Mouse (Mus musculus): Measurements from ENCODE around the gene Tagln2.

Gene Tagln2

DNA sequence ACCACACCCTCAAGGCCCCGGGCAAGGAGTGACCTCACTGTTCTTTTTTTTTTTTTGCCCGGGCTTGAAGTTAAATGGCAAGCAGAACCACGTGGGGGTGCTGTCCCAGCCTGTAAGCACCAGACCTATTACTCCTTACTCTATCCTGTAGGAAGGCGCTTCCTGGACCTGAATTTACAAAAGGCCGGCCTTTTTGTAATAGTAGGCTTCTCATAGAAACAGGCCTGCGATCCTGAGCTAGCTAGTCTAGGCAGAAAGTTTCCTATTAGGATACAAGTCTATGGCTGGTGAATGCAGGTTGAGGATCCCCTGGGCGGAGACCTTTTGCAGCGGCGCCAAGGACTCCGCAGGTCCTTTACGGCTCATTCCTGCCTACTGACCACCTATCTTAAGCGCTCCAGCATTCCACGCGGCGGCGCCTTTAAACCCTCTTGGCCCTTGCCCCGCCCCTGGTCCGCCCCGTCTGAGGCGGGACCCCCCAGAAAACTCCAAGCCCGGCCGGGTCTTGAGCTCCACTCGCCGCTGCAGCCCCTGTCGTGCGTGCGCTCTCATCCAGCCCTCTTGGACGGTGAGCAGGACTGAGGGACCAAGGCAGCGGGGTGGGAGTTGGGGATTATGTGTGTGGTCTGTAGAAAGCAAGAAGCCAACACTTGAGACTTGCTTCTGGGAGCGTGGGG is at the start of gene Tagln2:
TSS of gene Tagln2 (plus strand) at position 283 of the 677 bp plus-strand sequence.
- in situ Hi-C loops (cut with MboI, MseI), result no loop called here

DNA sequence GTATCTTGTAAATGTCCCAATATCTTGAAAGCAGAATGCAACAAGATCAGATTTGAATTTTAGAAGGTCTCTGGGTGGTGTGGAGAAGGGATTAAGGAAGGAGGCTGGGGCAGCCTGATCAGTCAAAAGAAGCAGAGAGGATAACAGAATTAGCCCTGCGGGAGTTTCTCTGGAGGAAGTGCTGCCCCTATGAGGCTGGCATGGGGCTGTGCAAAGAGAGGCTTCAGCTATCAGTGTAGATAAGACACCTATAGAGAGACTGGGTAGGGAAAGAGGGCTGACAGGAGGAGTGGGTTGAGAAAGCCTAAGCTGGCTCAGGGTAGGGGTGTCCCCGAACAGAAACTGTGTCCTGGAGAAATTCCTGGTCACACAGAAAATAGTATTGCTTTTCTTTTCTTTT is 49.6 kb upstream of the Tagln2 start:
- in situ Hi-C loops (cut with MboI, MseI), result no loop called here

GRCm38 (mm10) chr1:172450848-172451470 is 48.9 kb upstream of the Tagln2 start:
- in situ Hi-C loops (cut with MboI, MseI), result no loop called here

DNA sequence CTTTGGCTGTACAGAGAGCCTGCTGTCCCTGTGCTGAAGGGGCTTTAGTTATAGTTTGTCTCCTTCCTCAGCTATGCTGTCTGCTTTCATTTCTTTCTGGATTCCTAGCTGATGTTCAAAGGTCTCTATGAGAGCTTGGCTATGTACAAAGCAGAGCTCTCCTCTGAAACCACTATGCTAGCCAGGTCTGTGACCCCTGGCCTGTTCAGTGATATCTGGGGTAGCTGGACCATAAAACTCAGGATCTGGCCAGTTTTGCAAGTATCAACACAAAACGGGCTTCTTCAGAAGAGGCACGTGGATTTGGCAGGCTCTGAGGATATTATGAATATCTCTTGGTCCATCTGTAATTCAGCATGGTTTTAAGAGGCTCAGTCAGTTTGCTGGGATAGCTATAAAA is 46.9 kb upstream of the Tagln2 start:
- in situ Hi-C loops (cut with MboI, MseI), result no loop called here

DNA sequence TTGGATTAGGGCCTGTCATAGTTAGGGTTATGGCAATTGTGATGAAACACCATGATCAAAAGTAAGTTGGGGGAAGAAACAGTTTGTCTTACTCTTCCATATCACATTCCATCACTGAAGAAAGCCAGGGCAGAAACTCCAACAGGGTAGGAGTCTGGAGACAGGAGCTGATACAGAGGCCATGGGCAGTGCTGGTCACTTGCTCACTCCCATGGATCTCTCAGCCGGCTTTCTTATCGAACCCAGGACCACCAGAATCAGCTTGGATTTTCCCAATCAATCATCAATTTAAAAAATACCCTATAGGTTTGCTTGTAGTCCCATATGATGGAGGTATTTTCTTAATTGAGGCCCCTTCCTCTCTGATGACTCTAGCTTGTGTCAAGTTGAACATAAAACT is 46.0 kb upstream of the Tagln2 start:
- in situ Hi-C loops (cut with MboI, MseI), result no loop called here

DNA sequence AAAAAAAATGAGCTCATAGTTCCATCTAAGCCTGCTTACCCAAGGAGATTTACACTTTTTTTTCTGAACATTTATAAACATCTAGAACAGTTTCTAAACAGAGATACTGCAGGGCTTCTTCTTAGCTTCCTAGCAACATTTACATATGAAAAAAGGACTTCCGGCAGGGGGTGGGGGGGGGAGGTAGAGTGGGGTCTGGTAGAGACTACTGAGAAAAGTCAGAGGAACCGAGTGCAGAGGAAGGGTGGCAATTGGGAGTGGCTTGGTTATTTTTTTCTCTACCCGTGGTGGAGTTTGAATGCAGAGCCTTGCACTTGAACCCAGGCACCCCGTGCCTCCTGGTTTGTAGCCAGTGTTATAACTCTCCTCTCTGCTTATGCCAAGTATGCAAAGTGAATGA is 44.4 kb upstream of the Tagln2 start:
- in situ Hi-C loops (cut with MboI, MseI), result no loop called here

- in situ Hi-C loops (cut with MboI, MseI), result no loop called here
These were observed 43.7 kb upstream of the Tagln2 start for GRCm38 (mm10) chr1:172456001-172456677.

DNA sequence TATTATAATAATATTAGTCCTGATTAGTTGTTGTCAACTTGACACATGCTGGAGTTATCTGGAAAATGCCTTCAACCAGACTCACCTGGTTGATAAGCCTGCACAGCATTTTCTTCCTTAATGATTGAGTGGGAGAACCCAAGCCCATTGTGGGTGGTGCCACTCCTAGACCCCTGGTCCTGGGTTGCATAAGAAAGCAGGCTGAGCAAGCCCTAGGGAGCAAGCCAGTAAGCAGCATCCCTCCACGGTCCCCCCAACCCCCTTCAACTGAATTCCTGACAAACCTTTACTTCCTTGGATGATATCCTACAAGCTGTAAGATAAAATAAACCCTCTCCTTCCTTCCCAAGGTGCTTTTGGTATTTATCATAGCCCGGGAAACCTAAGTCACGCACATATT is 42.7 kb upstream of the Tagln2 start:
- in situ Hi-C loops (cut with MboI, MseI), result no loop called here

DNA sequence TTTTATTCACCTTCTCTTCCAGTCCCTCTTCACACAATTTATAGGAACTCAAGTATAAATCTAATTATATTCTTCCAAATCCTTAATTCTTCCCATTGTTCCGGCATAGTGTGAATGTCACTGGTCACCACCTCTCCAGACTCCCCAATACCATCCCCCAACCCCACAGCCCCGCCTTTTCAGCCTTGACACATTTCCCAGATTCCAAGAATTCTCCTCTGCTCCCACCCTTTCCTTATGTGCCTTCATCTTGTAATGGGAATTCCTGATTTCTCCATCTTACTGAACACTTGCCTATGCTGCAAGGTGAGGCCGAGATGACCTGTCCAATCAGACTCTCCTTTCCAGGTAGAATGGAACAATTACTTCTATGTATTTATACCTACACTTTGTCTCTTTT is 41.8 kb upstream of the Tagln2 start:
- in situ Hi-C loops (cut with MboI, MseI), result no loop called here

- in situ Hi-C loops (cut with MboI, MseI), result no loop called here
These were observed 38.2 kb upstream of the Tagln2 start for GRCm38 (mm10) chr1:172461602-172462001.

- in situ Hi-C loops (cut with MboI, MseI), result no loop called here
These were observed 37.3 kb upstream of the Tagln2 start for GRCm38 (mm10) chr1:172462534-172462933.

DNA sequence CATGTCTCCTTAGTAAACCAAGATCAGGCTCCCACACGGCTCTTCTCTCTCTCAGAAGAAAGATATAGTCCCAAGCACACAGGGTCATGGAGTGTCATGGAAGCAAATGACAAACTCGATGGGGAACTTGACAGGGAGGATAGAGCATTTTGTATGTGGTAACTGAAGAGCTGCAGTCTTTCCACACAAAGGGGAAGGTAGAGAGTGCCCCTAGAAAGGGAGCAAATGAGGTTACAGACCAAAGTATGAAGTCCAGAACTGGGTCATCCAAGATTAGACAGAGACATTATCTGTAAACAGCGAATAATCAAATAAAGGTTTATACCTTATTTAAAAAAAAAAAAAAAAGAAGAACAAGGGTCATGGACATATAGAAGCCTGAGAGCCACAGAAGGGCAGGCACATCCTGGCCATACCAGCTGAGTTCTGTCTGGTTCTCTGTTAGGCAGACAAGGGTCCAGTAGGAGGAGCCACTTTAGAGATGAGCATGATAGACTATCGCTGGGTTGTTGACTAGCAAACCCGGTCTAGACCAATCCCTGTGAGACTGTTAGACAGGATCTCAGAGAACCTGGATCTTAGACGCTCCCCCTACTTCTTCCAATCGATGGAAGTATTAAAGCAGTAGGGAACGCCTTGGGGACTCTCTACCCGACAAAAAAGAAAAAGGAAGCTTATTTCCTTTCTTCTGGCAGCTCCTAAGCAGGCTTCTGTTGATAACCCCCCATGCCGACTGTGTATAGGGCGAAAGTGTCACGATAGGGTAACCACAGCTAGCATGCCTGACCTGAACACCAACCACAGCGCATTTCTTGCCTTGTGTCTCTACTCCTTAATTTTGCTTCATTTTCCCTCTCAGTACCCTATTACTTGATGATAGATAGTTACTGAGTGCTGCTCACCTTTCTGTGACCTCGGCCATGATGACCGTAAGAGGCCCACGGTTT is 36.2 kb upstream of the Tagln2 start:
- in situ Hi-C loops (cut with MboI, MseI), result no loop called here

DNA sequence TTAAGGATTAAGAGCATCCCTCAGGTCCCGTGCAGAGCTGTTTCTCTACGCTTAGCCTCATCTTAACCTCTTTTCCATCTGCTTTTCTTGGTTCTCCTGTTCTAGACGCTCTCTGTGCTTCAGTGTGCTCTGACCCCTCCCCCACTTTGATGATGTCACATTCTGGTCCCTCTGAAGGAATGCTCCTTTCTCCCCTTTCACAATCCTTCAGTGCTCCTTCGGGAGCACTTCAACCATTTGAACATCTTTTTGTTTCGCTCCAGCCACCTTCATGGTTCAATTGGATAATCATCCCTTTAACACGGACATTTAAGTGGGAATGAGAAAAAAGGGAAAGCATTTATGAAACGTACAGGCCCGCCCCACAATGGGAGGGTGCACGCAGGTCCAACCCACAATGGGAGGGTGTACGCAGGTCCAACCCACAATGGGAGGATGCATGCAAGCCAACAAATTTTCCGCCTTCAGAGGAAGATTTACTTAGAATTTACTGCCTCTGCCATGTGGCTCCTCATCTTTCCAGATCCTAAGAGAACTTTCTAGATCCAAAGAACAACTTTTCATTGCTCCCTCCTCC is 31.5 kb upstream of the Tagln2 start:
- in situ Hi-C loops (cut with MboI, MseI), result no loop called here

DNA sequence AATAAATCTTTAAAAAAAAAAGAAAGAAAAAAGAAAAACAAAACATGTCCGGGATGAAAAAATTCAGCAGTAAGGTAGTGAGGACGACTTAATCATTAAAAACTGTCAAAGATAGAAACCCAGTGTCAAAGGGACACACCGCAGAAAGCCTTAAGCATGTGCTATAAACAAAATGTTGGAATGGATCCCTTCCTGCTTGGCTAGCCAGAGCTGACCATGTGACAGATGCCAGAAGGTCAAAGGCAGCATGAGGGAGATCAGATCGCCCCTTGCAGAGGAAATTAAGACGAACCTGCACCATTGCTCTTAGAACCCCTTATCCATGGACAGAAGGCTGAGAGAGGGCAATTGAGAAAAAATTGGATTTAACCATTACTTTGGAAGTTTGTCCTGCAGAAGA is 30.5 kb upstream of the Tagln2 start:
- in situ Hi-C loops (cut with MboI, MseI), result no loop called here

- in situ Hi-C loops (cut with MboI, MseI), result loop anchor here (10.0 kb wide), 1 partner anchor 555 kb away; no protein-coding TSS in a partner anchor
These were observed 29.9 kb upstream of the Tagln2 start for GRCm38 (mm10) chr1:172469810-172470448.

DNA sequence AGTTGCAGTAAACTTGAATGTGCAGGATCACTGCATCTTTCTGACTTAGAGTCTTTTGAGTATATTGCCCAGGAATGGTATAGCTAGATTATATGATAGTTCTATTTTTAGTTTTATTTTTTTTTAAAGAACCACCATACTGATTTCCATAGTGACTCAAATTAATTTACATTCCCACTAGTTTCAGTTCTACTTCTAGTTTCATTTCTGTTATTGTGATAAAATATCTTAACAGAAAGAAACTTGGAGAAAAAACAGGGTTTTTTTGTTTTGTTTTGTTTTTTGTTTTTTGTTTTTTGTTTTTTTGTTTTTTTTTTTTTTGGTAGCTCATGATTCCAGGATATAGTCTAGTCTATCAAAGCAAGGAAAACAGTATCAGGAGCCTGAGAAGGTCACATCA is 26.9 kb upstream of the Tagln2 start:
- in situ Hi-C loops (cut with MboI, MseI), result loop anchor here (10.0 kb wide), 1 partner anchor 552 kb away; no protein-coding TSS in a partner anchor

DNA sequence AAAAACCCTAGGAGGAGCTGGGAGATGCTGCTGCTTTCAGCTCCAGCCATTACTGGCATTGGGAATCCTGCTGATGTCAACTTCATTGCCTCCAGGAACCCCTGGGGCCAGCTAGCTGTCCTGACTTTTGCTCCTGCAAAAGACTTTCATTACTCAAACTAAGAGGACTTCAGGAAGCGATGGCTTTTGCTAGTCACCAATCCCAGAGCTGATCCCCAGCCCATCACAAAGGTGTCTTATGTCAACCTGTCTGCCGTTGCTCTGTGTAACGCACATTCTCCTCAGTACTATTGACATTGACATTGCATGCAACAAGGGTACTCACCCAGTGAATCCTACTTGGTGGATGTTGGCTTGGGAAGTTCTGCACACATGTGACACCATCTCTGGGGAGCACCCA is 25.7 kb upstream of the Tagln2 start:
- in situ Hi-C loops (cut with MboI, MseI), result loop anchor here (10.0 kb wide), 1 partner anchor 551 kb away; no protein-coding TSS in a partner anchor

GRCm38 (mm10) chr1:172475054-172475741 is 24.6 kb upstream of the Tagln2 start, which contains the start of gene Slamf9:
TSS of gene Slamf9 (plus strand) at chr1:172475358.
- in situ Hi-C loops (cut with MboI, MseI), result loop anchor here (10.0 kb wide), 1 partner anchor 550 kb away; no protein-coding TSS in a partner anchor

- in situ Hi-C loops (cut with MboI, MseI), result loop anchor here (10.0 kb wide), 1 partner anchor 547 kb away; no protein-coding TSS in a partner anchor
These were observed 21.8 kb upstream of the Tagln2 start for GRCm38 (mm10) chr1:172478020-172478419.

GRCm38 (mm10) chr1:172480376-172480775 is 19.5 kb upstream of the Tagln2 start:
- in situ Hi-C loops (cut with MboI, MseI), result loop anchor here (5.0 kb wide), 1 partner anchor 68 kb away; no protein-coding TSS in a partner anchor
